8 mouse cellular contexts compared by ENCODE assay signal in the genomic region with DNA sequence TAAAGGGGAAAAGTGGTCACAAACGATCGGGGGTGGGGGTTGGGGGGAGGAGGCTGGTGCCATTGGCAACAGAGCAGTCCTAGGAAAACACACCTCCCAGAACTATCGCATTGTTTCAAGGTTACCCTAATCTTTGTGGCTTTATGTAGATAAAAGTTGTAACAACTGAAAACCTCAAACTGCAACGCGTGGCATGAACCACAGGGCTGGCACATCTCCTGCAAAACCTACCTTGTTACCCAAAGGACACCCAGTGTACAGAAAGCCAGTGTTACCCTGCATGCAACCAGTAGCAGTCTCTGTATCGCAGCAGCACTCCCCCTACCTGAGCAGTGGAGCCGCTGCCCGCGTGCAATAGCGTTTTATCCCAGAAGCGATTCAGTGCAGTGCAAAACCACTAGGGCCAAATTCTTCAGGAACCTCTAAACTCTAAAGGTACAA. TPM values are rescaled to one million over a fixed set of nuclear protein-coding genes. Genes with fewer than 3 reads are reported as not detected.
DNase-seq lines count a peak whose midpoint lies in the region; ATAC-seq and TF ChIP-seq lines count a peak whose summit lies in the region.

No protein-coding gene starts in this region.

- H3K4me3 ChIP-seq in liver, embryonic 12.5 days, result peak overlapping the region; percentile 98
- peak overlapping the region; percentile 79 for H3K4me3 ChIP-seq in stomach, postnatal 0 days (ENCODE audit: low read depth, low read length)

- peak; percentile 43 for ATAC-seq in liver, embryonic 12.5 days
- ATAC-seq in stomach, postnatal 0 days (ENCODE audit: low FRiP score, low TSS enrichment), result peak; percentile 43; the same call in 1 of the 2 replicates

- H3K9ac ChIP-seq in liver, embryonic 12.5 days, result peak overlapping the region; percentile 99
- peak overlapping the region; percentile 86 for H3K9ac ChIP-seq in stomach, postnatal 0 days (ENCODE audit: low read length)

- H3K27me3 ChIP-seq in liver, embryonic 12.5 days (replicated peaks), result no peaks in the 10 kb centered on the region
- H3K27me3 ChIP-seq in stomach, postnatal 0 days (ENCODE audit: control insufficient read depth, insufficient read depth, low read length), result no peaks in the 10 kb centered on the region

- H3K4me1 ChIP-seq in liver, embryonic 12.5 days, result peaks cover 37% of the 10 kb centered on the region
- no peaks in the 10 kb centered on the region for H3K4me1 ChIP-seq in stomach, postnatal 0 days (replicated peaks; ENCODE audit: control insufficient read depth, insufficient read depth)

- WGBS in liver, embryonic 12.5 days (ENCODE audit: insufficient replicate concordance), result 1% methylated on average over 11 of the region's 11 CpGs
- WGBS in stomach, postnatal 0 days, result 4% methylated on average over 11 of the region's 11 CpGs

- H3K36me3 ChIP-seq in liver, embryonic 12.5 days, result peaks cover 29% of the 10 kb centered on the region
- no peaks in the 10 kb centered on the region for H3K36me3 ChIP-seq in stomach, postnatal 0 days (ENCODE audit: control insufficient read depth, insufficient read depth, low read length)

- no peak for TF ChIP-seq EP300 in stomach, postnatal 0 days (optimal IDR thresholded peaks at IDR 0.05)

- H3K9me3 ChIP-seq in liver, embryonic 12.5 days (replicated peaks), result no peaks in the 10 kb centered on the region
- H3K9me3 ChIP-seq in stomach, postnatal 0 days (ENCODE audit: control insufficient read depth, low read length), result no peaks in the 10 kb centered on the region

- H3K4me2 ChIP-seq in liver, embryonic 12.5 days, result peak overlapping the region; percentile 84
- peak overlapping the region; percentile 98 for H3K4me2 ChIP-seq in stomach, postnatal 0 days (replicated peaks; ENCODE audit: low read depth)

- TF ChIP-seq CTCF in stomach, postnatal 0 days (IDR thresholded peaks at IDR 0.05; ENCODE audit: low read depth), result peak; percentile 72

- DNase-seq in 3T3-L1 (ENCODE audit: low read depth, low spot score), result peak; percentile 85
- DNase-seq in WW6 (ENCODE audit: low read depth, low spot score), result peak; percentile 26
- DNase-seq in cerebellum, postnatal 4 days (ENCODE audit: low spot score in 2 of 2), result peak; percentile 34 to 36
- DNase-seq in heart, adult 18-20 months, result peak; percentile 51 to 62
- DNase-seq in kidney, adult 8-10 months, result peak; percentile 52 to 64
- peak; percentile 83 for DNase-seq in naive thymus-derived CD4-positive, alpha-beta T cell, adult 2 months (ENCODE audit: low read depth)
- peak; percentile 55 for DNase-seq in stomach, postnatal 0 days (ENCODE audit: low spot score)

- peak overlapping the region; percentile 95 for H3K27ac ChIP-seq in liver, embryonic 12.5 days
- H3K27ac ChIP-seq in stomach, postnatal 0 days (replicated peaks), result peak overlapping the region; percentile 3; the same call in 1 of the 2 replicates

RNA-seq across cellular contexts. Expression of gene Fam126a, which starts 1.1 kb away (rescaled TPM):
- total RNA-seq in heart, adult 18-20 months (2021), result 10 to 100 TPM; 37.3 to 42.2 TPM
- polyA plus RNA-seq in liver, embryonic 12.5 days (2016; fragmentation: Nextera tagmentation; extraction: Ambion mirVana), result 60.1 and 66.5 TPM in 2 replicates
- polyA plus RNA-seq in stomach, postnatal 0 days (2015; fragmentation: Nextera tagmentation; extraction: Ambion mirVana), result 4.9 and 5.0 TPM in 2 replicates

Comparison
In these comparisons a context has a peak if more than half of its experiments do, and no peak if none do; other contexts are left out.
1. Peak in every context shown above with its lines: DNase-seq, ATAC-seq, H3K4me3 ChIP-seq and H3K27ac ChIP-seq.
2. DNase-seq: peak in every context shown above with its lines; median percentile 85 in 3T3-L1; 83 in naive thymus-derived CD4-positive, alpha-beta T cell, adult 2 months; 58 in kidney, adult 8-10 months; 56 in heart, adult 18-20 months; 55 in stomach, postnatal 0 days; 35 in cerebellum, postnatal 4 days; 26 in WW6.
3. RNA of gene Fam126a, which starts 1.1 kb away (polyA plus RNA-seq): 60.1 to 66.5 TPM in liver, embryonic 12.5 days; 4.9 to 5.0 TPM in stomach, postnatal 0 days; every median in the first group is over 10 times any median in the second.